Mouse (Mus musculus) embryo, embryonic 10 days (tissue): ENCODE measurements around the gene Fcgr2b.
A peak's percentile ranks its signal among the peaks of the same experiment; 100 is the strongest.
"Not testable (repeated sequence)": the region's sequence is repeated elsewhere in the genome, so short reads cannot be mapped to it uniquely, and the experiment has no call there.

Experiments
- DNase-seq: peaks from one replicate; pipeline ENCODE4 v3.0.0-alpha.2; 2015; ENCODE audit warnings: low spot score

Gene Fcgr2b

DNA sequence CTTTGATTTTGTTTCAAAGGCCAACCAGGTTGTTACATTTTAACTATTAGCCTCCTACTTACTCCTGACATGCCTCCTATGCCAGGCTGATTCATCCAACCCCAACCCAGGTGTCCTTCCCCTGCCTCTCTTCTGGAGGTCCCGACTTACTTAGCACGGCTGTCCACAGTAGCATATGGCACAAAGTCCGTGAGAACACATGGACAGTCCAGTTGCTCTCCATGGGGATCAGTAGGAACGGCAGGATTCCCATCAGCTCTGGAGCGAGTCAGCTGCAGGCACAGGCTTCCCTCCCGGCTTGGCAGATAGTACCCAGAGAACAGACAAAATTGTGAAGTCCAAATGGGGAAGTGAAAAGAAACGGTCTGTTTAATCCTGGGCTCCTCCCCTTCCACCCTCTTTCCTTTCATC lies 591 bp downstream of the Fcgr2b start:
- DNase-seq, result no peak

DNA sequence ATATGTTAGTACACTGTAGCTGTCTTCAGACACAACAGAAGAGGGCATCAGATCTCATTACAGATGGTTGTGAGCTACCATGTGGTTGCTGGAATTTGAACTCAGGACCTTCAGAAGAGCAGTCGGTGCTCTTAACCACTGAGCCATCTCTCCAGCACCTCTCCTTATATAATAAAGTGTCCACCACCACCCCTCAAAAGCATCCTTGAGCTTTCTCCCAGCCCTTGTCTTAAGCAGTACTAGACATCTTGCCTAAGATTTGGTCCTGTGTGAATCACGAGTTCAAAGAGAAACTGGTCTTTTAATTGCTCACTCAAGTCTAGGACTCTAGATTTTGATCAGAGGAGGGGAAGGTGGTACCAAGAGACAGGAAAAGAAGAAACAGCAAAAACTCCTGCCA lies 997 bp downstream of the Fcgr2b start:
- not testable (repeated sequence) for DNase-seq

DNA sequence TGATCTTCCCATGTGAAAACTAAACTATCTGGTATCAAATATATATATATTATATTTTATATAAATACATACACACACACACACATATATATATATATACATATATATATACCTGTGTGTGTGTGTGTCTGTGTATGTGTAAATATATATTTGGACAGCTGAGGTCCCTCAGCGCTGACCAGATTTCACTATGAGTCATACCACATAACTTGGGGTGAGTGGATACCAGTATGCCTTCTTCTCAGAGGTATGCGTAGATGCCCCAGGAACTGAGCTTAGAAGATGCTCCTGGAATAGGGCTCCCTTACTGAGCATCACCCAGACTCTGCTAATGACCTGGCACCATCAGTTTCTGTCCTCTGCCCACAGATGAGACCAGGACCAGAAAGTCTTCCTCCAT lies 1.6 kb downstream of the Fcgr2b start:
- DNase-seq, result no peak

- no peak for DNase-seq
These were observed 2.2 kb downstream of the Fcgr2b start for GRCm38 (mm10) chr1:170974171-170974570.

GRCm38 (mm10) chr1:170972936-170973335 lies 3.4 kb downstream of the Fcgr2b start:
- no peak for DNase-seq

- no peak for DNase-seq
These were observed 3.9 kb downstream of the Fcgr2b start for GRCm38 (mm10) chr1:170972494-170972893.

DNA sequence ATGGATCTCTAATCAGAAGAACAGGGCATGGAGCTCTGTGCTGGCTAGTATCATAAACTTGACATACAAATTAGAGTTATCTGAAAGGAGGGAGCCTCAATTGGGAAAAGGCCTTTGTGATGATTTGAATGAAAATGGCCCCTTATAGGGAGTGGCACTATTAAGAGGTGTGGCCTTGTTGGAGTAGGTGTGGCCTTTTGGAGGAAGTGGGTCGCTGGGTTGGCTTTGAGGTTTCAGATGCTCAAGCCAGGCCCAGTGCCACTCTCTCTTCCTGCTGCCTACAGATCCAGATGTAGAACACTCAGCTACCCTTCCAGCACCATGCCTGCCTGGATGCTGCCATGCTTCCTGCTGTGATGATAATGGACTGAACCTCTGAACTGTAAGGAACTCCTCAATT lies 7.8 kb downstream of the Fcgr2b start:
- no peak for DNase-seq

DNA sequence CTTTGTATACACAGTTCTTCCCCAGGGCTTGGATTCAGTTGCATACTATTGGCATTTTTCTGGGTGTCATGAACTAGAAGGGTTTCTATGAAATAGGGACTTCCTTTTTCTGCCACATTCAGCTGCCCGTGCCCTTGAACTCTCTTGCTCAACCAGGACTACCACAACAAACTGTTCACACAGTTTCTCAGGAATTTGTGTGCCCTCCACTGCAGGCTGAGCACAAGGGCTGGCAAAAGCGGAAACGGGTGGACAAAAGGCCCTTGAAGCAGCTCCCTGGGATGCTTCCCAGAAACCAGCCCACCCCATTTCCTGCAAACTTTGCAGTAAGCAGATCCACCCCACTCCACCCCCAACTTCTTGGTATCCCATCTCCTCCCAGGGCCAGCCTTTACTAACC lies 8.8 kb downstream of the Fcgr2b start:
- no peak for DNase-seq

GRCm38 (mm10) chr1:170963087-170963486 lies 13.3 kb downstream of the Fcgr2b start:
- no peak for DNase-seq

DNA sequence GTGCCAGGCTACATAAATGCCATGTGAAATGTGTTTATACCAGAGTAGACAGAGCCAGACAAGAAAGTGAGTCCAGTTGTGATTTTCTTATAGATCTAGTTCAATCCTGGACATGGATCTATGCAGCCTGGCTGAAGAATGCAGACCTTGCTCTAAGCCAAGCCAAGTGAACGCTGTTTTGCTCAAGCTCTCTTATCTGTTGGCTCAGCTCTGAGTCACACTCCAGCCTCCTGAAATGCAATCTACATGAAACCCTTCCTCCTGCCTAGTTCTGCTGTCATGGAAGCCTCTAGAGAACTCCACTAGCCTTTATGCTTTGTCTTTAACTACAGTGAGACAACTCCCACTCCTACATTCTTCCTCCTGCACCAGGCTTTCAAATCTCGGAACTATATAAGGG lies 14.0 kb downstream of the Fcgr2b start:
- DNase-seq, result no peak

DNA sequence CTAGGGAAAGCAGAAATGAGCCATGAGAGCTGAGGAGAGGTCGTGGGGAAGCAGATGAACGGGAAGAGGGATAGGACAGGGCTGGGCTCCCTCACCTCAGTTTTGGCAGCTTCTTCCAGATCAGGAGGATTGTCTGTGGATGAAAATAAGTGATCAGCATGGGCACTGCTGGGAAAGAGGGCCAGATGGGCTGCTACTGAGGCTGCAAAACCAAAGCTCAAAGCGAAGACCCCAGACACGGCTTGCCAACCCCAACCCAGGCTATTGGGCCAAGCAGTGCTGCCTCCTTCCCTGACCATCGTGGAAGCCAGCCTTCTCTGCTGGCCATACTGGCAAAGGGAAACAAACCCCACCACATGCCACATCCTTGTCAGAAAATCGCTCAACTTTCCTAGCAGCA lies 15.2 kb downstream of the Fcgr2b start:
- DNase-seq, result no peak

- no peak for DNase-seq
These were observed 16.6 kb downstream of the Fcgr2b start for GRCm38 (mm10) chr1:170959791-170960190.

DNA sequence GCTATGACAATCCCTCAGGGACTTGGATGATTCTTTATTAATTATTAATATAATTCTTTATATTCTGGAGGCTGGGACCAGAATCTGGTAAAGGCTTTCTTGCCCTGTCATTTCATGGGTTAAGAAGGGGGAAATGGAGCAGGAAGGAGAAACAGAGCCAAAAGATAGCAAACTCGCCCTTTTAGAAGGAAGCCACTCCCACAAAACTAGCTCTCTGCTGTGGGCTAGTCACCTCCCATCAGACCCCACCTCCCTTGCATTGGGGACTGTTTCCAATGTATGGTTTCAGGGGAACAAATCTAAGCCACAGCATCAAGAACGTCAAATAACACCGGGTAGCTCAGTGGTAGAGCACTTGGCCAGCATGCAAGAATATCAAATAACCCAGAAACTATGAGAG lies 18.1 kb downstream of the Fcgr2b start:
- no peak for DNase-seq

DNA sequence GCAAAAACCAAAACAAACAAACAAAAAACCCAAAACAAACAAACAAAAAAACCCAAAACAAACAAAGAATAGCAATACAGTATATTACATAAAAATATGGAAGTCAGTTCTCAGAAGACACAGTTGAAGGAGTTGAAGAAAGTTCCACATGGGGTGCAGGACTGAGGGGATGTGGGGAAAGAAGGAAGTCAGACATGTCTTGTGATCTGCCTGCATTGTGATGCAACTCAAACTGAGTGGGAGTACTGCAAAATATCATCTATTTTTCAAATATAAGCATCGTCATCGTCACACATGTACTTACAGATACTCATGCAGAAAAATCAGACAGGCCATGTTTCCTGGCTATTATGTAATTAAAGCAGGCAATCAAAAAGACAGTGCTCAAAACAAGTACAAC lies 23.2 kb downstream of the Fcgr2b start:
- DNase-seq, result no peak

- DNase-seq, result peak; percentile 7
These were observed 25.6 kb downstream of the Fcgr2b start for GRCm38 (mm10) chr1:170950772-170951171.

DNA sequence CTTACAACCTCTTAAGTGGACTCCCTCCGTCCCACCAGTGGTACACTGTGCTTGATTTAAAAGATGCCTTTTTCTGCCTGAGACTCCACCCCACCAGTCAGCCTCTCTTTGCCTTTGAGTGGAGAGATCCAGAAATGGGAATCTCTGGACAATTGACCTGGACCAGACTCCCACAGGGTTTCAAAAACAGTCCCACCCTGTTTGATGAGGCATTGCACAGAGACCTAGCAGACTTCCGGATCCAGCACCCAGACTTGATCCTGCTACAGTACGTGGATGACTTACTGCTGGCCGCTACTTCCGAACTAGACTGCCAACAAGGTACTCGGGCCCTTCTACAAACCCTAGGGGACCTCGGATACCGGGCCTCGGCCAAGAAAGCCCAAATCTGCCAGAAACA lies 31.4 kb downstream of the Fcgr2b start:
- not testable (repeated sequence) for DNase-seq

DNA sequence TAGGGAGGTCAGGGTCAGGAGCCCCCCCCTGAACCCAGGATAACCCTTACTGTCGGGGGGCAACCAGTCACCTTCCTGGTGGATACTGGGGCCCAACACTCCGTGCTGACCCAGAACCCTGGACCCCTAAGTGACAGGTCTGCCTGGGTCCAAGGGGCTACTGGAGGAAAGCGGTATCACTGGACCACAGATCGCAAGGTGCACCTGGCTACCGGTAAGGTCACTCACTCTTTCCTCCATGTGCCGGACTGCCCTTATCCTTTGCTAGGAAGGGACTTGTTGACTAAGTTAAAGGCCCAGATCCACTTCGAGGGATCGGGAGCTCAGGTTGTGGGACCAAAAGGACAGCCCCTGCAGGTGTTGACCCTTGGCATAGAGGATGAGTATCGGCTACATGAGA lies 32.2 kb downstream of the Fcgr2b start:
- not testable (repeated sequence) for DNase-seq

GRCm38 (mm10) chr1:170939255-170939654 lies 37.1 kb downstream of the Fcgr2b start:
- no peak for DNase-seq

- DNase-seq, result no peak
These were observed 42.0 kb downstream of the Fcgr2b start for GRCm38 (mm10) chr1:170934383-170934782.

- no peak for DNase-seq
These were observed 42.4 kb downstream of the Fcgr2b start for GRCm38 (mm10) chr1:170933940-170934339.

GRCm38 (mm10) chr1:170933386-170933920 lies 42.9 kb downstream of the Fcgr2b start:
- DNase-seq, result no peak

DNA sequence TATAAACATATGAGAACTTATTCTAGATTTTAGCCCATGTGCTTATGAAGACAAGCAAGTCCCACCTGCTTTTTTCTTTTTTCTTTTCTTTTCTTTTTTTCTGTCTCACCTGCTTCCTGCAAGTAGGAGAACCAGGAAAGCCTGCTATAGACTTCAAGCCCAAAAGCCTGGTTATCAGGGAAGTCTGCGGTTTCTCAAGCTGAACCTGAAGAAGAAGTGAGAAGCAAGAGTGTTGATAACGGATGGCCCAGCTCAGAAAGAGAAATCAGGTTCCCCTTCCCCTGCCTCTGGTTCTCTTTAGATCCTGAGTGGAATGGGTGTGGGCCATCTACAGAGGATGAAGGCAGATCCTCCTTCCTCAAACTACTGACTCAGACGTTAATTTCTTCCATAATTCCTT lies 44.3 kb downstream of the Fcgr2b start:
- no peak for DNase-seq

DNA sequence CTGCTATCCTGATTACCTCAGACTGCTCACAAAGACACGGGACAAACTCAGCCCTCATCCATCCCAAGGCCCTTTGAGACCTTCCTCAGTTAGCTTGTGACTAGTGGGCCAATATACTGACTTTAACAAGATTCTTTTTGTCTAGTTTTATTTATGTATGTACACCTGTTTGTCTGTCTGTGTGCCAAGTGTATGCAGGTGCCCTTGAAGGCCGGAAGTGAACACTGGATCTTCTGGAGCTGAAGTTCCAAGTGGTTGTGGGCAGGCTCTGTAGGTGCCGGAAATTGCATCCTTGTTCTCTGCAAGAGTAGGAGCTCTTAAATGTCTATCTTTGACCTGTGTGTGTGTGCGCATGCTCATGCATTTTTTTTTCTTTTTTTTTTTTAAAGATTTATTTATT lies 47.1 kb downstream of the Fcgr2b start:
- no peak for DNase-seq

- DNase-seq, result no peak
These were observed 47.9 kb downstream of the Fcgr2b start for GRCm38 (mm10) chr1:170928467-170928866.

- no peak for DNase-seq
These were observed 49.0 kb downstream of the Fcgr2b start, which contains the start of gene Fcrla for GRCm38 (mm10) chr1:170927378-170927777. Gene Fcrla, minus strand, starts transcription at chr1:170927583.
